Mouse (Mus musculus) gastrocnemius, adult 2 months (tissue): ENCODE data around the gene Tex35. TPM values are rescaled to one million over a fixed set of nuclear protein-coding genes. Genes with fewer than 3 reads are reported as not detected.

ENCODE experiments used
- DNase-seq: peaks from one replicate; pipeline ENCODE4 v3.0.0; 2022
- H3K27ac ChIP-seq: fragments of 200-600 bp; 2 replicates; pipeline ENCODE4 v1.8.1; 2022; ENCODE audit warnings: mild to moderate bottlenecking
- H3K4me3 ChIP-seq: fragments of 200-600 bp; 2 replicates; pipeline ENCODE4 v1.8.1; 2022; ENCODE audit warnings: mild to moderate bottlenecking, moderate library complexity
- CTCF ChIP-seq: fragments of 200-600 bp; IDR thresholded peaks from 2 replicates; pipeline ENCODE4 v1.8.1; 2022; ENCODE audit warnings: antibody characterized with exemption, mild to moderate bottlenecking, moderate library complexity
- intact Hi-C: fragments of 180-260 bp; cut with DNase I; formaldehyde crosslinking; loops from one replicate; pipeline ENCODE4 v1.15.1; 2025
- total RNA-seq, 2 experiments: library from RNA; stranded (reverse); gene quantifications; 2 replicates each; pipeline ENCODE4 v1.2.3; 2021

Tex35 gene
- total RNA-seq, 2 experiments from 2014 or later, result not detected

DNA sequence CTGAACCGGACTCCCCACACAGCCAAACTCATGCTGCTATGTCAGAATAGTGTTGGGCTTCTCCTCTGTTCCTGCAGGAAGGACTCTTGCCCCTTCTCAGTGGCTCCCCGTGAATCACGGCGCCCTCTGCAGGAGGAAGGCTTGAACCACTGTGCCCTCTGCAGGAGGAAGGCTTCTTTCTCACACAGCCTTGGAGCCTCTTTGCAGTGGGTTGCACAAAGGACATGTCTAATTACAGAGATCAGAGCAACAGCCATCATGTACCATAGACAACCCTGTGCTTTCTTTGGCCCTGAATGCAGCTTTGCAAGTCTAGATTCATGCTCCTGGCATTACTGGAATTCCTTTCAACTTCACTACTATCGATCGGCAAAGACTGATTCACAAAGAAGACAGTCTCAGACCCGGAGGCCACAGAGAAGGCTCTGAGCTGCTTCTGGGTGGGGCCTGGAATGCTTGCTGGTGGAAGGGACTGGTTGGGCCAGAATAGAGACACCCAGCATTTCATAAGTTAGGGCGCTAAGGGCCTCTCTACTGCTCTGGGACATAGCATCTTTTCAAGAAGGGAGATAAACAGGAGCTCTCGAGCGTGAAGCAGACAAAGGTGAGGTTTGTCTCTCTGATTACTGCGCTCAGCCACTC, 29.0 kb downstream of the Tex35 start:
- intact Hi-C loops, result loop anchor here (10.0 kb wide), 1 partner anchor 455 kb away; no protein-coding TSS in a partner anchor
- Histone ChIP-seq H3K27ac (no peak overlapping the region), H3K4me3 (no peak overlapping the region)
- TF ChIP-seq CTCF, result peak; percentile 53
- DNase-seq, result peak; percentile 30

DNA sequence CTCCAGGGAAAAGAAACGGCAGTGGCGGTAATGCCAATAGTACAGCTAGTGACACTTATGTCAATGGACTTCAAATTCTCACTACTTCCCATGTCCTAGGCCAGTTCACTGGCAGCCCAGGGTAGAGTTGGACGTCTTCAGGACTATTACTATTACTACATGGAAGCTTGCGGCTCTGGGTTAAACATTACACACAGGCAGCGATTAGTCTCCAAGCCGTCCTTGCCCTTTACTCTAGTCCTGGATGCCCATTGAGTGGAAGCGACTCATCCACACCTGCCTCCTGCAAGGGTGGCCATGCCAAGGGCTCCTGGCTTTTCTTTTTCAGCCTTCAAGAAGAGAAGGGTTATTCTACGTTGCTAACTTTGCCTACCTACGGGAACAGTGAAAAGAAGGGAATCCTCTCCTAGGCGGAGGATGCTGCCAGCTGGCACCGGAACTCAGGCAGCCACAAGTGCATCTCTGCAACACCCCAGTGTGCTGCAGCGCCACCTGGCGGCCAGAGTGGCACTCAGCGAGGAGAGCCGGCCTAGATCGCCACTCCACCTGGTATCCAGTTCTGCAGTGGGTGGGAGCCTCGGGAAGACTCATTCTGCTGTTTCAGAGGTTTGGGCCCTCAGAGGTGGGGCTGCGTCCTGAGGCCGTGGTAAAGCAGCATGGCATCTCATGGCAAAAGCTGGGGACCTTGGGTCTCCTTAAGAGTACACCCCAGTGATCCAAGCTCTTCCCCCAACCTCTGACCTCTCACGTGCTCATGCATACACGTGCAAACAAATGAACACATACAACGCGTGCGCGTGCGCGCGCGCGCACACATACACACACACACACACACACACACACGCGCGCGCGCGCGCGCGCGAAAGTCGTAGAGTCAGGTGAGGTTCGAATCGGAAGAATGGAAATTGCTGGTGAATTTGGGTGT, 31.4 kb downstream of the Tex35 start:
- no peak; the same call in 1 of the 2 replicates for TF ChIP-seq CTCF

DNA sequence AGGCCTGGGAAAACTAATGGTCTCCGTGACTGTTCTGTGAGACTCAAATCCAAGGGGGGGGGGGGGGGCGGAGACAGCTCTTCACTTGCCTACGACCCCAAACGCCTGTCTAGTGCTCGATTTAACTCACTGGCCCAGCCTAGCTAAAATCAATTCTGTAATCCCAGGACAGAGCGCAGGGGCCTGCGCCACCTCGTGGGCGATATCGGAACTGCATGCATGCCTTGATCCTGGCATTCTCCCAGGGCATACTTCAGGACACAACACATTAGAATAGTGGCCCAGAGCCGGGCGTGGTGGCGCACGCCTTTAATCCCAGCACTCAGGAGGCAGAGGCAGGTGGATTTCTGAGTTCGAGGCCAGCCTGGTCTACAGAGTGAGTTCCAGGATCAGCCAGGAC, 32.2 kb downstream of the Tex35 start:
- TF ChIP-seq CTCF, result peak; percentile 85
- peak; percentile 81 for DNase-seq
- Histone ChIP-seq H3K27ac (no peak overlapping the region), H3K4me3 (no peak overlapping the region)
- intact Hi-C loops, result loop anchor here (1.0 to 2.0 kb wide), 2 partner anchors 159 to 335 kb away; no protein-coding TSS in a partner anchor

More for the DNA sequence above, 31.4 kb downstream of the Tex35 start:
- peak; percentile 93 for DNase-seq
- H3K27ac ChIP-seq, result no peak overlapping the region
- peak overlapping the region; percentile 45 for H3K4me3 ChIP-seq
- intact Hi-C loops, result loop anchor here (1.0 to 2.0 kb wide), 2 partner anchors 160 to 336 kb away; no protein-coding TSS in a partner anchor

DNA sequence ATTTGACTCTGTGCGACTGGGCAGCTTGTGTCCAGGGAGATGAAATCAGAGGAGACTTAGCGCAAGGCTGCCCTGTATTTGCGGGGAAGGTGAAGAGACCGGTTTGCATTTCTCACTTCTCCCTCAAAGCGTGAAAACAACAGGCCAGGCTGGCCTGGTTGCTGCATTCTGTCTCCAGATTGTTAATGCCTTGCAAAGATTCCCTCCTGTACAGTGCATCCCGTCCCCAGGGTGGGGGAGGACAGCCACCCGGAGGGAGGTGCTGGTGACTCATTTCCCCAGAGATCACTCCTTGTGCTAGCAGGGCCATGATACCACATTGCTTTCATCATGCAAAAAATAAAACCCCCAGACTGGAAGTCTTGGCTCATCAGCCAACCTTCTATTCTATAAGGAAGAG, 33.5 kb downstream of the Tex35 start:
- no peak for DNase-seq
- no peak overlapping the region for H3K4me3 ChIP-seq
- intact Hi-C loops, result no loop called here
- no peak for TF ChIP-seq CTCF
- H3K27ac ChIP-seq, result no peak overlapping the region

DNA sequence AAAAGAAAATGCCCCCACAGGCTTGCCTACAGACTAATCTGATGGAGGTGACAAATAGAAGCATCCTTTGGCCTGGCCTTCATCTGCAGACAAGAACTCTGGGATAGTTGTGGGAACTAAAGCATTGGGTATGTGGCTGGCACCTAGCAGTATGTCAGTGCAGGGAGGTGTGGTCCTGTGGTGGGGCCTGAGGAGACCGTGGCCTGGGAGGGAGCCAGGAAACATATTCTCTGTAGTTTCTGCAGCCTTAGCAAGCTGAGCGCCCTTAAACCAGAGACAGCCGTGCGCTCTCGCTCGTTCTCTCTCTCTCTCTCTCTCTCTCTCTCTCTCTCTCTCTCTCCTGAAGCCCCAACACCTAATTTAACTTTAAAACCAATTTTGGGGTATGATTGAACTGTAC, 34.1 kb downstream of the Tex35 start:
- Histone ChIP-seq H3K27ac (no peak overlapping the region), H3K4me3 (no peak overlapping the region)
- no peak for TF ChIP-seq CTCF
- no peak for DNase-seq
- intact Hi-C loops, result no loop called here

DNA sequence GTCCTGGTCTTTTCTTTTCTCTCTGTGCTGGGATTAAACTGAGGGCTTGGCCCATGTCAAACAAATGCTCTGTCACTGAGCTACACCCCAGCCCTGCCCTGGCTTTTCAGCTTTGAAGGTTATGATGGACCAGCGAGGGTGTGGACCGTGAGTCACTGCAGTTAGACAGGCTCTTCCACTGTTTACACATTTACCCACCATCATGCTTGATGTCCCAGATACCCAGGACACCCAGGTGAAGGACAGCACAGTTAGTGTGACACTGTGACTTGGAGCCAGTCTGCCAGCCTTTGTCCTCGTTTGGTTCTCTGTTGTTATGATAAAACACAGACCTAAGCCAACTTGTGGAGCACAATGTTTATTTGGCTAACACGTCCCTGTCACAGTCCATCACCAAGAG, 34.9 kb downstream of the Tex35 start:
- intact Hi-C loops, result no loop called here
- H3K27ac ChIP-seq, result no peak overlapping the region
- DNase-seq, result no peak

DNA sequence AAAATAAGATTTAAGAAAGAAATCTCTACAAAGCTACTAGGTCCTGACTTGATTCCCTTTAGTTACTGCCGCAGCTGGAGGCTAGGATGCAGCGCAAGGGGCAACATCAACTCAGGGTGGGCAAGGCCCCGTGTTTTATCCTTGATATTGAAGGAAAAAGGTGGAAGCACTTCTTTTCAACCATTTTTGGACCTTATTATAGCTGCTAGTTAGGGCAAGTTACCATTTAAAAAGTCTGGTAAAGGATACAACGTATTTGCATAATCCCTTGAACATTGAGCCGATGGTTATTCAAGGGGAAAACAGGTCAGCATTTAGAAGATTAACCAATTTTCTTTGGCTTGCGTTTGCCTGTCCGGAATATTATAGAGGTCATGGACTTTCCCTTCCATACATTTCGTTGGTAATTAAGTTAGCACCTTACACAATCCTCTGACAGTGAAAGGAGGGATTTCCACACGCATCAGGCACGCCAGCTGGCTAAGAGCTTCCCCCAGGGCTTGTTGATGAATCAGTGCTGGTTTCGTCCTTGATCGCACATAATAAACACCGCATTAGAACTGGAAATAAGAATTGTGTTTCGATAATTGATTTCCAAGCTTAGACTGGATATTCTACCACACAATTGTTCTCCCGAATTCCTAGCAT, 39.2 kb downstream of the Tex35 start:
- H3K27ac ChIP-seq, result no peak overlapping the region
- intact Hi-C loops, result no loop called here
- DNase-seq, result no peak
- H3K4me3 ChIP-seq, result no peak overlapping the region
- no peak for TF ChIP-seq CTCF

More for the DNA sequence above, 34.9 kb downstream of the Tex35 start:
- TF ChIP-seq CTCF, result no peak
- no peak overlapping the region for H3K4me3 ChIP-seq

DNA sequence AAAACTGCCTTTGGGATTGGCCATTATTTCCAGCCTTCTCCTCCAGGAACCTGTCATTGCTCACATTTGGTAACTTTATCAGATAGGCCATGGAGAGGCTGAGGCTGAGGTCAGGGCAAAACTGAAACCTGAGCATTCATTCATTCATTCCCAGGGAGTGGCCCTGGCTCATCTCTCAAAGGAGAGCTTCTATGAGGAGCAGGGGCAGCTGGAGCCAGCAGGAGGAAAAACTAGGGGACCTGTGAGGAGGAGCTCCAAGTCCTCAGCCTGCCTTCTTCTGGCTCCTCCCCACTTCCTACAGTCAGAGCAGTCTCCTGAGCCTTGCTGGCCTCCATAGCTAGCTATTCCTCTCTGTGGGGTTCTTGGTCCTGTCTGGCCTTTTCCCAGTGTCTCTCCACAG, 40.2 kb downstream of the Tex35 start:
- no peak overlapping the region for H3K27ac ChIP-seq
- TF ChIP-seq CTCF, result no peak
- intact Hi-C loops, result no loop called here
- no peak for DNase-seq
- H3K4me3 ChIP-seq, result no peak overlapping the region

DNA sequence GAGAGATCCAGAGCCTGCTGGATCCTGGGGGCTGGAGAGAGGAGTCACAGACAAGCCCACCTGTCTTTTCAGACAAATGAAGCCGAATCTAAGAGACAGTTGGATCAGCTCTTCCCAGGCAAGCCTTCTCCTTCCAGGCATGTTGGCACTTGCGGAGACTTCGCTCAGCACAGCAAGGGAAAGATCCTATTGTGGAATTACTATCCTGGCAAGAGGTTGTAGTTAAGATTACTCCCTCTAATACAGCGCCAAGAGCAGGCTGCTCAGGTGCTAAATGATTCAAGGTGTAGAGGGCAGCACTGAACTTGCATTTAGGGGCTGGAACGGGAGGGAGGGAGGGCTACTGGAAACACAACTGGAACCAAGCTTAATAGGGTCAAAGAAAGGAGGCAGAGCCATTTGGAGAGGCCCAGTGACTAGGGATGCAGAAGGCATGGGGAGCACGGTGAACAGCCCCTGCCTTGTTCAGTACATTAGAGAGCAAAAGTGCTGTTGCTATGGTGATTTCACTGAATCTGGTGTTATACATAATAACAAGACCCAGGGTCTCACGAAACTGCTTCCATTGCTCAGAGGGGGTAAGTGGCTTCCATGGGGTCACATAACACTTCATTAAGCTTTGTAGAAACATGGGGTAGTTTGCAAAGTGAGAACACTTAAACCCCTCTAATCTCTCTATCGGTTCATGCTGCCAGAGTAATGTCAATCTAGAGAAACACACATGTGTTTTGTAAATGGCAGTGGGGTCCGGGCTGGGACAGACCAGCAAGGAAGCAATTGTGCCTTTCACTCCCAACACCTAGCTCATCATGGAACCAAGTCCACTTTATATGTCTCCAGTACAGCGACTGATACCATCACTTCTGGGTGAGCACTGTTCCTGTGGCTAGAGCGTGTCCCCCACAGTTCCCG, 42.4 kb downstream of the Tex35 start:
- Histone ChIP-seq H3K27ac (no peak overlapping the region), H3K4me3 (no peak overlapping the region)
- no peak for TF ChIP-seq CTCF
- intact Hi-C loops, result no loop called here
- DNase-seq, result no peak

DNA sequence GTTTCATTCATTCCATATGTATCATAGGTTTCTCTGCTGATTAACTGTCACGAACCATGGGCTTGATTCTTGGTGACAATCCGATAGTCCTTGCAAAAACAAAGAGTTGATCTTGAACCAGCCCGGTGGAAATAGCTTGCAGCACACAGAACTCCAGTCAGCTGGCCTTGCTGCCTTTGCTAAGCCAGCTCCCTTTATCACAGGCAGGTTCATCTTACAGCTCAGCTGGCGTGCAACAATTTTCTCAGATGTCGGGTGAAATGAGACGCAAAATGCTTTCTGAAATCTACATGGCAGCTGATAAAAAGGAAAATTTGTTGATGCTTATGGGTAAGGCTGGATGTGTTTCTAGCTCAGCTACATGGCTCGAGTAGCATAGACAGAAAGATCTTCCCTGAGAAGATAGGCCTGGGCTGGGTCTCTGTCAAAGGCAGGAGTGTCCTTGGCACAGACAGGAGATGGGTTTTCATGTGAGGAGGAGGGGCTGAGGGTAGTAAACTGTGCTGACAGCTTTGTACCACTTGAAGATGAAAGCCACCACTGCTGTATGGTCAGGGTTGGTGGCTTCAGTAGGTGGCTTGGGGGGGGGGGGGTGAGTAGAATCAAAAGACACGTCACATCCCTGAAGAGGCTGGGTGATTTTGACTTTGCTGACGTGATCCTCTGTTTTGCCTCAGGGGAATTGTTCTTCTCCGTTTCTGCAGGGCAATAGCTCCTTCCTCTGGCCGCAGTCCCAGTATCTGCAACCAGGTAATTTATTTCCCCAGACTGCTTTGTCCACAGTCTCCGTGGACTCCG, 45.0 kb downstream of the Tex35 start:
- intact Hi-C loops, result no loop called here
- no peak overlapping the region for H3K27ac ChIP-seq
- DNase-seq, result no peak
- no peak for TF ChIP-seq CTCF
- H3K4me3 ChIP-seq, result no peak overlapping the region

DNA sequence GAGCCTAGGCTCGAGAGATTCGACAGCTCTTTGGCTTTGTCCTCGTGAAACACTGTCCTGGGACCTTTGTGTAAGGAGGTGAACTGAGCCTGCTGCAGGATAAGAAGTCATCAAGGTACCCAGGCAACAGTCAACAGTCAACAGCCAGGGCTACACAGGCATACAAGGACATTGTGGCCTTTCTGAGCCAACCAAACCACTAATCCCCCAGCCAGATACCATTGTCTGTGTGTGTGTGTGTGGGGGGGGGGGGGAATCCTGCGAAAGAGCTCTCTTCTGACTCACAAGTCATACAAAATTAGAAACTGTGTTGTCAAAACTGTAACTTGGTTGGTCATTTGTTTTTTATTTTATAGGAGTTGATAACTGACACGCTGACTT, 46.0 kb downstream of the Tex35 start:
- H3K27ac ChIP-seq, result no peak overlapping the region
- TF ChIP-seq CTCF, result no peak
- intact Hi-C loops, result no loop called here
- no peak overlapping the region for H3K4me3 ChIP-seq
- no peak for DNase-seq
